Mouse (Mus musculus) lung, embryonic 16.5 days (tissue): ENCODE measurements around the gene Cspg5. TPM values are rescaled to one million over a fixed set of nuclear protein-coding genes. Genes with fewer than 3 reads are reported as not detected.
A peak's percentile ranks its signal among the peaks of the same experiment; 100 is the strongest.

Source experiments
- ATAC-seq: fragments of 200-750 bp; cut with Nextera tagmentation; 2 replicates; pipeline ENCODE4 v1.8.0; 2017; ENCODE audit warnings: low read depth, mild to moderate bottlenecking, moderate library complexity
- H3K27ac ChIP-seq: fragments of 300-500 bp; sonication (generic); 2 replicates; pipeline ENCODE4 v1.5.1; 2014; ENCODE audit warnings: mild to moderate bottlenecking, control low read depth, low read length
- H3K27me3 ChIP-seq: fragments of 300-500 bp; sonication (generic); 2 replicates; pipeline ENCODE4 v1.6.1; 2014; ENCODE audit warnings: low read depth, low read length, mixed read lengths; ENCODE audit not compliant: control insufficient read depth, insufficient read depth
- H3K36me3 ChIP-seq: fragments of 300-500 bp; sonication (generic); 2 replicates; pipeline ENCODE4 v1.6.1; 2014; ENCODE audit warnings: low read length; ENCODE audit not compliant: control insufficient read depth, insufficient read depth
- H3K4me1 ChIP-seq: fragments of 300-500 bp; sonication (generic); replicated peaks from 2 replicates; pipeline ENCODE4 v1.6.1; 2014; ENCODE audit warnings: low read length, mixed read lengths; ENCODE audit not compliant: control insufficient read depth, insufficient read depth
- H3K4me2 ChIP-seq: fragments of 300-500 bp; sonication (generic); 2 replicates; pipeline ENCODE4 v1.6.1; 2014; ENCODE audit warnings: low read depth, low read length, control low read depth
- H3K4me3 ChIP-seq: fragments of 300-500 bp; sonication (generic); 2 replicates; pipeline ENCODE4 v1.5.1; 2014; ENCODE audit warnings: mild to moderate bottlenecking, low read length, control low read depth
- H3K9ac ChIP-seq: fragments of 300-500 bp; sonication (generic); 2 replicates; pipeline ENCODE4 v1.6.1; 2014; ENCODE audit warnings: low read length, control low read depth
- H3K9me3 ChIP-seq: fragments of 300-500 bp; sonication (generic); 2 replicates; pipeline ENCODE4 v1.6.1; 2016; ENCODE audit warnings: low read length; ENCODE audit not compliant: control insufficient read depth
- WGBS: fragments of 180-500 bp; shearing (Covaris S2); extraction: QIAGEN DNeasy Blood & Tissue Kit; methylation state at CpG from one replicate; pipeline ENCODE4 v1.1.7; 2014; 5-methylcytosine and 5-hydroxymethylcytosine counted together
- polyA plus RNA-seq: library from polyadenylated mRNA; unstranded; fragments of >200 nt; fragmentation: Nextera tagmentation; extraction: Ambion mirVana; gene quantifications from 2 replicates; pipeline ENCODE4 v1.2.1, GENCODE M21; 2015

The Cspg5 gene
- polyA plus RNA-seq, 1 experiment from 2014 or later: 1.9 TPM

- Histone ChIP-seq H3K27ac (no peak overlapping the region), H3K36me3 (peaks cover 19% of the 10 kb centered on the region), H3K4me2 (no peak overlapping the region), H3K9me3 (no peaks in the 10 kb centered on the region), H3K9ac (no peak overlapping the region), H3K4me1 (no peaks in the 10 kb centered on the region), H3K27me3 (no peaks in the 10 kb centered on the region), H3K4me3 (no peak overlapping the region)
- no peak for ATAC-seq
- WGBS: 97% methylated on average over 1 of the region's 1 CpGs
These were observed 14.5 kb upstream of the Cspg5 start for GRCm38 (mm10) chr9:110229112-110229511.

GRCm38 (mm10) chr9:110229566-110230248 lies 13.9 kb upstream of the Cspg5 start:
- no peak for ATAC-seq
- WGBS: 72% methylated on average over 10 of the region's 10 CpGs
- H3K4me3 ChIP-seq: no peak overlapping the region
- H3K36me3 ChIP-seq: peaks cover 22% of the 10 kb centered on the region
- no peaks in the 10 kb centered on the region for H3K27me3 ChIP-seq
- H3K4me1 ChIP-seq: no peaks in the 10 kb centered on the region
- no peak overlapping the region for H3K9ac ChIP-seq
- H3K4me2 ChIP-seq: no peak overlapping the region
- no peak overlapping the region for H3K27ac ChIP-seq
- no peaks in the 10 kb centered on the region for H3K9me3 ChIP-seq

GRCm38 (mm10) chr9:110230395-110231071 lies 13.1 kb upstream of the Cspg5 start:
- ATAC-seq: no peak
- H3K4me1 ChIP-seq: no peaks in the 10 kb centered on the region
- H3K4me3 ChIP-seq: no peak overlapping the region
- 79% methylated on average over 16 of the region's 16 CpGs for WGBS
- no peak overlapping the region for H3K9ac ChIP-seq
- no peak overlapping the region for H3K4me2 ChIP-seq
- no peaks in the 10 kb centered on the region for H3K9me3 ChIP-seq
- H3K27me3 ChIP-seq: no peaks in the 10 kb centered on the region
- H3K36me3 ChIP-seq: peaks cover 31% of the 10 kb centered on the region
- no peak overlapping the region for H3K27ac ChIP-seq

GRCm38 (mm10) chr9:110234962-110235361 lies 8.6 kb upstream of the Cspg5 start:
- Histone ChIP-seq H3K27ac (no peak overlapping the region), H3K27me3 (no peaks in the 10 kb centered on the region), H3K4me2 (no peak overlapping the region), H3K36me3 (peaks cover 42% of the 10 kb centered on the region), H3K9ac (no peak overlapping the region), H3K4me3 (no peak overlapping the region), H3K9me3 (no peaks in the 10 kb centered on the region), H3K4me1 (no peaks in the 10 kb centered on the region)
- ATAC-seq: no peak
- 93% methylated on average over 6 of the region's 6 CpGs for WGBS

GRCm38 (mm10) chr9:110244567-110244888 lies 945 bp downstream of the Cspg5 start:
- H3K9me3 ChIP-seq: no peaks in the 10 kb centered on the region
- ATAC-seq: no peak
- no peak overlapping the region for H3K9ac ChIP-seq
- WGBS: 19% methylated on average over 7 of the region's 7 CpGs
- H3K27me3 ChIP-seq: peaks cover 8% of the 10 kb centered on the region
- peaks cover under 1% of the 10 kb centered on the region; the same call in 1 of the 2 replicates for H3K36me3 ChIP-seq
- H3K4me3 ChIP-seq: peak overlapping the region; percentile 63
- peaks cover 9% of the 10 kb centered on the region for H3K4me1 ChIP-seq
- H3K27ac ChIP-seq: no peak overlapping the region
- peak overlapping the region; percentile 98 for H3K4me2 ChIP-seq

- Histone ChIP-seq H3K9me3 (no peaks in the 10 kb centered on the region), H3K9ac (peak overlapping the region; percentile 62), H3K36me3 (no peaks in the 10 kb centered on the region; the same call in 1 of the 2 replicates), H3K4me3 (peak overlapping the region; percentile 63), H3K27me3 (peaks cover 8% of the 10 kb centered on the region), H3K27ac (no peak overlapping the region), H3K4me2 (peak overlapping the region; percentile 98), H3K4me1 (peaks cover 9% of the 10 kb centered on the region)
- WGBS: under 1% methylated on average over 81 of the region's 93 CpGs
- ATAC-seq: peak; percentile 39
These were observed 1.5 kb downstream of the Cspg5 start for GRCm38 (mm10) chr9:110244889-110245589.

GRCm38 (mm10) chr9:110245590-110246320 lies 2.2 kb downstream of the Cspg5 start:
- Histone ChIP-seq H3K9ac (peak overlapping the region; percentile 62), H3K9me3 (no peaks in the 10 kb centered on the region), H3K27ac (no peak overlapping the region), H3K36me3 (no peaks in the 10 kb centered on the region; the same call in 1 of the 2 replicates), H3K4me2 (peak overlapping the region; percentile 98), H3K4me3 (peak overlapping the region; percentile 63), H3K4me1 (peaks cover 12% of the 10 kb centered on the region), H3K27me3 (peaks cover 8% of the 10 kb centered on the region)
- WGBS: 0% methylated on average over 37 of the region's 40 CpGs
- peak; percentile 72 for ATAC-seq

GRCm38 (mm10) chr9:110246321-110246640 lies 2.7 kb downstream of the Cspg5 start:
- no peaks in the 10 kb centered on the region for H3K36me3 ChIP-seq
- no peaks in the 10 kb centered on the region for H3K9me3 ChIP-seq
- peak overlapping the region; percentile 98 for H3K4me2 ChIP-seq
- H3K4me3 ChIP-seq: peak overlapping the region; percentile 63
- ATAC-seq: peak; percentile 4; the same call in 1 of the 2 replicates
- H3K9ac ChIP-seq: peak overlapping the region; percentile 31; the same call in 1 of the 2 replicates
- H3K27ac ChIP-seq: no peak overlapping the region
- H3K27me3 ChIP-seq: peaks cover 8% of the 10 kb centered on the region
- WGBS: 31% methylated on average over 12 of the region's 13 CpGs
- peaks cover 12% of the 10 kb centered on the region for H3K4me1 ChIP-seq

- 80% methylated on average over 10 of the region's 10 CpGs for WGBS
- no peak overlapping the region for H3K4me3 ChIP-seq
- no peak overlapping the region for H3K9ac ChIP-seq
- H3K4me1 ChIP-seq: peaks cover 12% of the 10 kb centered on the region
- peaks cover 8% of the 10 kb centered on the region for H3K27me3 ChIP-seq
- H3K4me2 ChIP-seq: no peak overlapping the region
- no peak overlapping the region for H3K27ac ChIP-seq
- H3K9me3 ChIP-seq: no peaks in the 10 kb centered on the region
- no peaks in the 10 kb centered on the region for H3K36me3 ChIP-seq
- no peak for ATAC-seq
These were observed 3.5 kb downstream of the Cspg5 start for GRCm38 (mm10) chr9:110247049-110247448.
